Mouse (Mus musculus): ENCODE measurements around the gene Tnp2.

The Tnp2 gene

GRCm38 (mm10) chr16:10788866-10789265 is 406 bp upstream of the Tnp2 start:
- no peak for DNase-seq (ENCODE audit: low spot score)

GRCm38 (mm10) chr16:10787548-10788058 is 857 bp downstream of the Tnp2 start:
- no peak for DNase-seq (ENCODE audit: low spot score)

GRCm38 (mm10) chr16:10786782-10787547 is 1.5 kb downstream of the Tnp2 start:
- DNase-seq (ENCODE audit: low spot score), result no peak

- peak; percentile 90 for DNase-seq (ENCODE audit: low spot score)
Measured at GRCm38 (mm10) chr16:10786288-10786687, 2.2 kb downstream of the Tnp2 start.

- peak; percentile 89 for DNase-seq (ENCODE audit: low spot score)
Measured at GRCm38 (mm10) chr16:10785371-10786231, 2.9 kb downstream of the Tnp2 start, which contains the start of gene Socs1. Gene Socs1, minus strand, starts transcription at chr16:10785536.

- DNase-seq (ENCODE audit: low spot score), result peak; percentile 92
Measured at GRCm38 (mm10) chr16:10784793-10785370, 3.6 kb downstream of the Tnp2 start.

- no peak for DNase-seq (ENCODE audit: low spot score)
Measured at GRCm38 (mm10) chr16:10783883-10784792, 4.3 kb downstream of the Tnp2 start.

- DNase-seq (ENCODE audit: low spot score), result no peak
Measured at GRCm38 (mm10) chr16:10783451-10783850, 5.0 kb downstream of the Tnp2 start.

GRCm38 (mm10) chr16:10783152-10783434 is 5.4 kb downstream of the Tnp2 start:
- no peak for DNase-seq (ENCODE audit: low spot score)

GRCm38 (mm10) chr16:10782377-10783151 is 5.9 kb downstream of the Tnp2 start:
- DNase-seq (ENCODE audit: low spot score), result no peak

- no peak for DNase-seq (ENCODE audit: low spot score)
Measured at GRCm38 (mm10) chr16:10781862-10782371, 6.5 kb downstream of the Tnp2 start.

- no peak for DNase-seq (ENCODE audit: low spot score)
Measured at GRCm38 (mm10) chr16:10780631-10781120, 7.8 kb downstream of the Tnp2 start.

- DNase-seq (ENCODE audit: low spot score), result no peak
Measured at GRCm38 (mm10) chr16:10777579-10778160, 10.8 kb downstream of the Tnp2 start.

- no peak for DNase-seq (ENCODE audit: low spot score)
Measured at GRCm38 (mm10) chr16:10776322-10776721, 12.1 kb downstream of the Tnp2 start.

- no peak for DNase-seq (ENCODE audit: low spot score)
Measured at GRCm38 (mm10) chr16:10774726-10775125, 13.7 kb downstream of the Tnp2 start.

GRCm38 (mm10) chr16:10773543-10773942 is 14.9 kb downstream of the Tnp2 start:
- DNase-seq (ENCODE audit: low spot score), result no peak

GRCm38 (mm10) chr16:10771769-10772510 is 16.5 kb downstream of the Tnp2 start:
- peak; percentile 53 for DNase-seq (ENCODE audit: low spot score)

GRCm38 (mm10) chr16:10770531-10771325 is 17.7 kb downstream of the Tnp2 start:
- no peak for DNase-seq (ENCODE audit: low spot score)

All from lung, postnatal 25 days (tissue).